Comparison of ENCODE assay signal across 9 mouse cellular contexts in the genomic region with DNA sequence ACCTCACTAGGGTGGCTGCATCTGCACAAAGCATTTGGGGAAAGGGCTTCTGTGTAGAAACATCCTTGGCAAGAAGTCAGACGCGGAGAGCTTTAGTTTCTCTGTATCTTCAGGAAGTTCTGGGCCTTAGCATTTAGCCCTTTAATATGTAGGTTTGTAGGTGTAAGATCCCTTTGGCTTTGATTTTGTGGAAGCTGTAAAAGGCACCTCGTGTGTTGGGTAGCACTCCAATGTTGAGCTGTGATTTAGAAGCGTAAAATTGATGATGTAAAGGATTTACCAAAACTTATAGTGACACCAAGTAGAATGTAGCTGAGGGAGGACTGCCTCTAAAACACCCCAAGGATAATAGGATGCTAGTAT. TPM values are rescaled to one million over a fixed set of nuclear protein-coding genes. Genes with fewer than 3 reads are reported as not detected.
ATAC-seq and TF ChIP-seq lines count a peak whose summit lies in the region.
"Not testable (repeated sequence)": the region's sequence is repeated elsewhere in the genome, so short reads cannot be mapped to it uniquely, and the experiment has no call there.
"Had no signal": no experiment of that assay in that cellular context is flagged by ENCODE, and none has a peak within 500 bp of the region (broad histone marks: within the 10 kb centered on the region; RNA-seq: fewer than 3 reads in every experiment).

No protein-coding gene starts in this region.

- peak overlapping the region; percentile 57 for H3K4me2 ChIP-seq in forebrain, embryonic 13.5 days
- peak overlapping the region; percentile 60 for H3K4me2 ChIP-seq in heart, embryonic 15.5 days
- H3K4me2 ChIP-seq in intestine, embryonic 16.5 days (ENCODE audit: low read depth, low read length) = peak overlapping the region; percentile 47; the same call in 1 of the 2 replicates
- peak overlapping the region; percentile 41 for H3K4me2 ChIP-seq in limb, embryonic 15.5 days
- H3K4me2 ChIP-seq in neural tube, embryonic 12.5 days (replicated peaks) = peak overlapping the region; percentile 54

- WGBS in forebrain, embryonic 13.5 days = 26% methylated on average over 3 of the region's 4 CpGs
- 15% methylated on average over 4 of the region's 4 CpGs for WGBS in heart, embryonic 15.5 days
- WGBS in intestine, embryonic 16.5 days = 1% methylated on average over 3 of the region's 4 CpGs
- 9% methylated on average over 4 of the region's 4 CpGs for WGBS in limb, embryonic 15.5 days
- no CpG with 5 or more reads among the region's 4 CpGs for WGBS in macrophage (ENCODE audit: missing documents)
- WGBS in neural tube, embryonic 12.5 days = 18% methylated on average over 4 of the region's 4 CpGs

- H3K27me3 ChIP-seq in forebrain, embryonic 13.5 days; heart, embryonic 15.5 days; intestine, embryonic 16.5 days (replicated peaks; ENCODE audit: control insufficient read depth, insufficient read depth, low read length); limb, embryonic 15.5 days; neural tube, embryonic 12.5 days (replicated peaks): not testable (repeated sequence)

- peak overlapping the region; percentile 64 for H3K4me3 ChIP-seq in bone marrow macrophage, adult 2 months (ENCODE audit: insufficient read depth, low read length)
- H3K4me3 ChIP-seq in forebrain, embryonic 13.5 days = peak overlapping the region; percentile 41
- peak overlapping the region; percentile 52 for H3K4me3 ChIP-seq in heart, embryonic 15.5 days
- peak overlapping the region; percentile 48 for H3K4me3 ChIP-seq in intestine, embryonic 16.5 days (ENCODE audit: low read length)
- H3K4me3 ChIP-seq in limb, embryonic 15.5 days = peak overlapping the region; percentile 45
- peak overlapping the region; percentile 35 for H3K4me3 ChIP-seq in macrophage (ENCODE audit: inconsistent target)
- H3K4me3 ChIP-seq in neural tube, embryonic 12.5 days = peak overlapping the region; percentile 42

- not testable (repeated sequence) for H3K36me3 ChIP-seq in forebrain, embryonic 13.5 days (ENCODE audit: poor library complexity, severe bottlenecking); heart, embryonic 15.5 days; intestine, embryonic 16.5 days (ENCODE audit: control insufficient read depth, insufficient read depth, low read length); limb, embryonic 15.5 days; macrophage (ENCODE audit: inconsistent target); neural tube, embryonic 12.5 days

- peak; percentile 17 for ATAC-seq in forebrain, embryonic 13.5 days
- ATAC-seq in heart, embryonic 15.5 days (replicated peaks; ENCODE audit: insufficient number of reproducible peaks, insufficient read depth, low FRiP score, low read depth); intestine, embryonic 16.5 days; limb, embryonic 15.5 days (ENCODE audit: insufficient number of reproducible peaks, low FRiP score, low TSS enrichment, low read depth): not testable (repeated sequence)
- ATAC-seq in neural tube, embryonic 12.5 days (ENCODE audit: low FRiP score, low read depth) = peak; percentile 21

- H3K27ac ChIP-seq in bone marrow macrophage, adult 2 months (ENCODE audit: insufficient read depth, low read depth, low read length); forebrain, embryonic 13.5 days; intestine, embryonic 16.5 days (ENCODE audit: low read length); macrophage; neural tube, embryonic 12.5 days: not testable (repeated sequence)
- peak overlapping the region; percentile 57 for H3K27ac ChIP-seq in heart, embryonic 15.5 days
- H3K27ac ChIP-seq in limb, embryonic 15.5 days = peak overlapping the region; percentile 59; the same call in 1 of the 2 replicates

- not testable (repeated sequence) for TF ChIP-seq CTCF in bone marrow macrophage, adult 2 months (IDR thresholded peaks at IDR 0.05; ENCODE audit: low read depth, low read length)

- not testable (repeated sequence) for H3K4me1 ChIP-seq in bone marrow macrophage, adult 2 months (ENCODE audit: control insufficient read depth, insufficient read depth, low read length); forebrain, embryonic 13.5 days; heart, embryonic 15.5 days (replicated peaks); intestine, embryonic 16.5 days (ENCODE audit: control insufficient read depth, insufficient read depth, low read length); limb, embryonic 15.5 days; neural tube, embryonic 12.5 days

- not testable (repeated sequence) for H3K79me2 ChIP-seq in macrophage (ENCODE audit: inconsistent target)

- not testable (repeated sequence) for TF ChIP-seq POLR2A in bone marrow macrophage, adult 2 months (IDR thresholded peaks at IDR 0.05; ENCODE audit: borderline replicate concordance, low read depth, low read length)

- peak overlapping the region; percentile 59 for H3K9ac ChIP-seq in forebrain, embryonic 13.5 days
- H3K9ac ChIP-seq in heart, embryonic 15.5 days = 0 out of 2 replicates have a peak overlapping the region, but pooled peaks have one; percentile 40
- peak overlapping the region; percentile 56 for H3K9ac ChIP-seq in intestine, embryonic 16.5 days (ENCODE audit: low read depth, low read length)
- not testable (repeated sequence) for H3K9ac ChIP-seq in limb, embryonic 15.5 days
- peak overlapping the region; percentile 38; the same call in 1 of the 2 replicates for H3K9ac ChIP-seq in neural tube, embryonic 12.5 days

- not testable (repeated sequence) for H3K9me3 ChIP-seq in forebrain, embryonic 13.5 days (replicated peaks); heart, embryonic 15.5 days (replicated peaks); intestine, embryonic 16.5 days (ENCODE audit: control insufficient read depth, low read length); limb, embryonic 15.5 days; neural tube, embryonic 12.5 days

RNA-seq across cellular contexts. Expression of gene Zfp937, which starts 0.5 kb away (rescaled TPM):
- 1.5 and 1.9 TPM in 2 replicates for polyA plus RNA-seq in bone marrow macrophage, adult 2 months (2012; ENCODE audit: insufficient read depth, insufficient read length, missing spikeins)
- 10.1 and 10.3 TPM in 2 replicates for polyA plus RNA-seq in forebrain, embryonic 13.5 days (2015; fragmentation: Nextera tagmentation; extraction: Ambion mirVana)
- 4.1 and 4.9 TPM in 2 replicates for polyA plus RNA-seq in heart, embryonic 15.5 days (2015; fragmentation: Nextera tagmentation; extraction: Ambion mirVana)
- polyA plus RNA-seq in intestine, embryonic 16.5 days (2015; fragmentation: Nextera tagmentation; extraction: Ambion mirVana) = 7.2 and 8.3 TPM in 2 replicates
- polyA plus RNA-seq in limb, embryonic 15.5 days (2015; fragmentation: Nextera tagmentation; extraction: Ambion mirVana) = 9.0 TPM in 2 replicates
- total RNA-seq in macrophage (2018; cell fraction: chromatin; rRNA removed) = 1 to 10 TPM in 20 of 26 experiments, under 1 TPM in 6; 0.43 to 9.6 (median 3.3) TPM
- 1 to 10 TPM in 18 of 26 experiments, under 1 TPM in 8; 0.23 to 2.9 (median 1.8) TPM for total RNA-seq in macrophage (2018; cell fraction: cytosol; rRNA removed)
- total RNA-seq in macrophage (2018; cell fraction: nucleus; rRNA removed) = 1 to 10 TPM in 20 of 26 experiments, under 1 TPM in 6; 0.24 to 7.0 (median 1.8) TPM
- 1.5 to 2.1 TPM (median 2.1 TPM) in 3 replicates for polyA plus RNA-seq in macrophage (2018)
- 11.9 and 12.3 TPM in 2 replicates for polyA plus RNA-seq in neural tube, embryonic 12.5 days (2016; fragmentation: Nextera tagmentation; extraction: Ambion mirVana)

RNA-seq across cellular contexts. Expression of gene Gm14139, which starts 36.8 kb away (rescaled TPM):
- not detected in 2 replicates for polyA plus RNA-seq in bone marrow macrophage, adult 2 months (2012; ENCODE audit: insufficient read depth, insufficient read length, missing spikeins)
- polyA plus RNA-seq in forebrain, embryonic 13.5 days (2015; fragmentation: Nextera tagmentation; extraction: Ambion mirVana) = not detected in 2 replicates
- polyA plus RNA-seq in heart, embryonic 15.5 days (2015; fragmentation: Nextera tagmentation; extraction: Ambion mirVana) = not detected in 2 replicates
- polyA plus RNA-seq in intestine, embryonic 16.5 days (2015; fragmentation: Nextera tagmentation; extraction: Ambion mirVana) = not detected in 2 replicates
- polyA plus RNA-seq in limb, embryonic 15.5 days (2015; fragmentation: Nextera tagmentation; extraction: Ambion mirVana) = not detected in 2 replicates
- total RNA-seq in macrophage (2018; cell fraction: chromatin; rRNA removed) = not detected
- under 1 TPM in 2 of 26 experiments, not detected in 24; 0.10 to 0.11 TPM for total RNA-seq in macrophage (2018; cell fraction: cytosol; rRNA removed)
- total RNA-seq in macrophage (2018; cell fraction: nucleus; rRNA removed) = under 1 TPM in 2 of 26 experiments, not detected in 24; 0.29 to 0.96 TPM
- not detected in 3 replicates for polyA plus RNA-seq in macrophage (2018)
- polyA plus RNA-seq in neural tube, embryonic 12.5 days (2016; fragmentation: Nextera tagmentation; extraction: Ambion mirVana) = not detected in 2 replicates
- total RNA-seq: gastrocnemius, postnatal 4 days had no signal
- polyA plus RNA-seq: brain, embryonic 14.5 days had no signal

RNA-seq across cellular contexts. Expression of gene Gm21994, which starts 37.0 kb away (rescaled TPM):
- 1.4 and 2.7 TPM in 2 replicates for polyA plus RNA-seq in bone marrow macrophage, adult 2 months (2012; ENCODE audit: insufficient read depth, insufficient read length, missing spikeins)
- polyA plus RNA-seq in forebrain, embryonic 13.5 days (2015; fragmentation: Nextera tagmentation; extraction: Ambion mirVana) = 3.6 and 3.7 TPM in 2 replicates
- polyA plus RNA-seq in heart, embryonic 15.5 days (2015; fragmentation: Nextera tagmentation; extraction: Ambion mirVana) = 2.0 and 2.7 TPM in 2 replicates
- 3.0 and 3.4 TPM in 2 replicates for polyA plus RNA-seq in intestine, embryonic 16.5 days (2015; fragmentation: Nextera tagmentation; extraction: Ambion mirVana)
- 5.3 and 5.8 TPM in 2 replicates for polyA plus RNA-seq in limb, embryonic 15.5 days (2015; fragmentation: Nextera tagmentation; extraction: Ambion mirVana)
- total RNA-seq in macrophage (2018; cell fraction: chromatin; rRNA removed) = 10 to 100 TPM in 8 of 26 experiments, 1 to 10 TPM in 14, under 1 TPM in 1, not detected in 3; 0.98 to 22.8 (median 5.6) TPM
- 1 to 10 TPM in 17 of 26 experiments, under 1 TPM in 9; 0.24 to 4.2 (median 1.6) TPM for total RNA-seq in macrophage (2018; cell fraction: cytosol; rRNA removed)
- total RNA-seq in macrophage (2018; cell fraction: nucleus; rRNA removed) = 10 to 100 TPM in 2 of 26 experiments, 1 to 10 TPM in 19, under 1 TPM in 5; 0.80 to 18.5 (median 3.0) TPM
- 1.4 to 8.2 TPM (median 4.3 TPM) in 3 replicates for polyA plus RNA-seq in macrophage (2018)
- 4.6 and 5.3 TPM in 2 replicates for polyA plus RNA-seq in neural tube, embryonic 12.5 days (2016; fragmentation: Nextera tagmentation; extraction: Ambion mirVana)

RNA-seq across cellular contexts. Expression of gene Gm10770, which starts 38.9 kb away (rescaled TPM):
- polyA plus RNA-seq in bone marrow macrophage, adult 2 months (2012; ENCODE audit: insufficient read depth, insufficient read length, missing spikeins) = not detected in 2 replicates
- polyA plus RNA-seq in forebrain, embryonic 13.5 days (2015; fragmentation: Nextera tagmentation; extraction: Ambion mirVana) = not detected in 2 replicates
- polyA plus RNA-seq in heart, embryonic 15.5 days (2015; fragmentation: Nextera tagmentation; extraction: Ambion mirVana) = not detected in 2 replicates
- polyA plus RNA-seq in intestine, embryonic 16.5 days (2015; fragmentation: Nextera tagmentation; extraction: Ambion mirVana) = not detected in 2 replicates
- not detected in 2 replicates for polyA plus RNA-seq in limb, embryonic 15.5 days (2015; fragmentation: Nextera tagmentation; extraction: Ambion mirVana)
- total RNA-seq in macrophage (2018; cell fraction: chromatin; rRNA removed) = not detected
- not detected for total RNA-seq in macrophage (2018; cell fraction: cytosol; rRNA removed)
- total RNA-seq in macrophage (2018; cell fraction: nucleus; rRNA removed) = not detected
- not detected in 3 replicates for polyA plus RNA-seq in macrophage (2018)
- not detected in 2 replicates for polyA plus RNA-seq in neural tube, embryonic 12.5 days (2016; fragmentation: Nextera tagmentation; extraction: Ambion mirVana)
- total RNA-seq: gastrocnemius, postnatal 4 days had no signal
- polyA plus RNA-seq: brain, embryonic 14.5 days had no signal

RNA-seq across cellular contexts. Expression of gene Gm14124, which starts 39.0 kb away (rescaled TPM):
- not detected in 2 replicates for polyA plus RNA-seq in bone marrow macrophage, adult 2 months (2012; ENCODE audit: insufficient read depth, insufficient read length, missing spikeins)
- 0.05 TPM in 1 of 2 replicates, not detected in the other for polyA plus RNA-seq in forebrain, embryonic 13.5 days (2015; fragmentation: Nextera tagmentation; extraction: Ambion mirVana)
- not detected in 2 replicates for polyA plus RNA-seq in heart, embryonic 15.5 days (2015; fragmentation: Nextera tagmentation; extraction: Ambion mirVana)
- 0.04 TPM in 1 of 2 replicates, not detected in the other for polyA plus RNA-seq in intestine, embryonic 16.5 days (2015; fragmentation: Nextera tagmentation; extraction: Ambion mirVana)
- 0.05 TPM in 1 of 2 replicates, not detected in the other for polyA plus RNA-seq in limb, embryonic 15.5 days (2015; fragmentation: Nextera tagmentation; extraction: Ambion mirVana)
- total RNA-seq in macrophage (2018; cell fraction: chromatin; rRNA removed) = under 1 TPM in 8 of 26 experiments, not detected in 18; 0.19 to 0.33 (median 0.29) TPM
- total RNA-seq in macrophage (2018; cell fraction: cytosol; rRNA removed) = under 1 TPM in 1 of 26 experiments, not detected in 25; 0.07 TPM
- total RNA-seq in macrophage (2018; cell fraction: nucleus; rRNA removed) = under 1 TPM in 3 of 26 experiments, not detected in 23; 0.17 to 0.24 (median 0.18) TPM
- polyA plus RNA-seq in macrophage (2018) = not detected in 3 replicates
- polyA plus RNA-seq in neural tube, embryonic 12.5 days (2016; fragmentation: Nextera tagmentation; extraction: Ambion mirVana) = not detected in 2 replicates
